Mouse (Mus musculus): Measurements from ENCODE around the gene Nat14.

DNA sequence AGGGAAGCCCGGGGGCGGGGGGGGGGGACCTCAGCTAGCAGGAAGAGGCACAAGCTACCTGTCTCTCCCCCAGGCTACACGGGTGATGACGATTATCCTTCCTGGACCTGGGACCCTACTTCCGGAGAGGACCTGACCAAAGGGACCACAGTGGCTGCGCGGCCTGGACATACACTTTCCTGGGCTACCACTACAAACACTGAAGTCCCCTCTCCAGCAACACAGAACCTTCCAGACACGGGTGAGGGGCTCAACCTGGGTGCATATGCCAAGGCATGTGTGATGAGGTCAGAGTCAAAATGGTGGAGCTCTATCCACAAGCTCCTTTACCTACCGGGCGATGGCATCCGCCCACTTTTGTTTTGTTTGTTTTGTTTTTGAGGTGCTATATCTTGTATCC, 15.6 kb downstream of the Nat14 start:
- TF ChIP-seq CTCF (IDR thresholded peaks at IDR 0.05; ENCODE audit: control insufficient read depth, insufficient read depth, low read length) = no peak
- no peak for TF ChIP-seq POLR2A (IDR thresholded peaks at IDR 0.05; ENCODE audit: borderline replicate concordance, control insufficient read depth, low read depth, low read length)

All from bone marrow, adult 2 months (tissue).